ENCODE assay signal across 1 mouse cellular context in genomic region chr12:113114856-113115538, GRCm38 (mm10).
TF ChIP-seq lines count a peak whose summit lies in the region.

No protein-coding gene starts in this region.

TF ChIP-seq in ES-E14, 5 proteins besides CTCF, POLR2A, EP300 and RAD21:
- no peak for TF ChIP-seq ZC3H11A (IDR thresholded peaks at IDR 0.05; ENCODE audit: borderline replicate concordance, low read depth, low read length)
- TF ChIP-seq CHD2 (IDR thresholded peaks at IDR 0.05; ENCODE audit: low read depth, low read length), result no peak
- no peak for TF ChIP-seq HCFC1 (IDR thresholded peaks at IDR 0.05; ENCODE audit: borderline replicate concordance, insufficient read depth, low read length)
- TF ChIP-seq MAFK (IDR thresholded peaks at IDR 0.05; ENCODE audit: insufficient read depth, low read depth, low read length), result no peak
- TF ChIP-seq ZNF384 (IDR thresholded peaks at IDR 0.05; ENCODE audit: low read depth, low read length), result no peak
TF ChIP-seq in ES-E14: peak in this region for 0.
